Mouse (Mus musculus) lung, postnatal 0 days (tissue): ENCODE measurements around the gene Cd109. TPM values are rescaled to one million over a fixed set of nuclear protein-coding genes. Genes with fewer than 3 reads are reported as not detected.
A peak's percentile ranks its signal among the peaks of the same experiment; 100 is the strongest.

Source experiments
- ATAC-seq: fragments of 200-750 bp; cut with Nextera tagmentation; 2 replicates; pipeline ENCODE4 v1.8.0; 2017; ENCODE audit warnings: moderate library complexity
- DNase-seq: peaks from one replicate; pipeline ENCODE4 v3.0.0-alpha.2; 2016; ENCODE audit warnings: low spot score
- H3K27ac ChIP-seq: fragments of 300-500 bp; sonication (generic); 2 replicates; pipeline ENCODE4 v1.5.1; 2014; ENCODE audit warnings: antibody characterized with exemption, mild to moderate bottlenecking, low read length, mixed read lengths
- H3K27me3 ChIP-seq: fragments of 300-500 bp; sonication (generic); replicated peaks from 2 replicates; pipeline ENCODE4 v1.6.1; 2014; ENCODE audit warnings: low read length, mixed read lengths; ENCODE audit not compliant: insufficient read depth
- H3K36me3 ChIP-seq: fragments of 300-500 bp; sonication (generic); 2 replicates; pipeline ENCODE4 v1.6.1; 2014; ENCODE audit warnings: low read length, mixed read lengths; ENCODE audit not compliant: insufficient read depth
- H3K4me1 ChIP-seq: fragments of 300-500 bp; sonication (generic); 2 replicates; pipeline ENCODE4 v1.6.1; 2014; ENCODE audit warnings: antibody characterized with exemption, low read depth, low read length, mixed read lengths; ENCODE audit not compliant: insufficient read depth
- H3K4me2 ChIP-seq: fragments of 300-500 bp; sonication (generic); replicated peaks from 2 replicates; pipeline ENCODE4 v1.6.1; 2014; ENCODE audit warnings: low read depth, mild to moderate bottlenecking, low read length, moderate library complexity, mixed read lengths
- H3K4me3 ChIP-seq: fragments of 300-500 bp; sonication (generic); 2 replicates; pipeline ENCODE4 v1.5.1; 2014; ENCODE audit warnings: low read depth, low read length
- H3K9ac ChIP-seq: fragments of 300-500 bp; sonication (generic); replicated peaks from 2 replicates; pipeline ENCODE4 v1.6.1; 2014; ENCODE audit warnings: low read depth, mild to moderate bottlenecking
- H3K9me3 ChIP-seq: fragments of 300-500 bp; sonication (generic); 2 replicates; pipeline ENCODE4 v1.6.1; 2016; ENCODE audit warnings: low read length, mixed read lengths
- CTCF ChIP-seq: IDR thresholded peaks from 2 replicates; pipeline ENCODE4 v1.5.1; 2016; ENCODE audit warnings: antibody characterized with exemption, mild to moderate bottlenecking
- EP300 ChIP-seq: IDR thresholded peaks from 2 replicates; pipeline ENCODE4 v1.6.1; 2016; ENCODE audit warnings: antibody characterized with exemption, mild to moderate bottlenecking, control low read depth
- WGBS: fragments of 180-500 bp; shearing (Covaris S2); extraction: QIAGEN DNeasy Blood & Tissue Kit; methylation state at CpG from one replicate; pipeline ENCODE4 v1.1.7; 2014; 5-methylcytosine and 5-hydroxymethylcytosine counted together
- polyA plus RNA-seq: library from polyadenylated mRNA; unstranded; fragments of >200 nt; fragmentation: Nextera tagmentation; extraction: Ambion mirVana; gene quantifications from 2 replicates; pipeline ENCODE4 v1.2.1, GENCODE M21; 2015

The Cd109 gene
- polyA plus RNA-seq, 1 experiment from 2014 or later, result 2.7 TPM

DNA sequence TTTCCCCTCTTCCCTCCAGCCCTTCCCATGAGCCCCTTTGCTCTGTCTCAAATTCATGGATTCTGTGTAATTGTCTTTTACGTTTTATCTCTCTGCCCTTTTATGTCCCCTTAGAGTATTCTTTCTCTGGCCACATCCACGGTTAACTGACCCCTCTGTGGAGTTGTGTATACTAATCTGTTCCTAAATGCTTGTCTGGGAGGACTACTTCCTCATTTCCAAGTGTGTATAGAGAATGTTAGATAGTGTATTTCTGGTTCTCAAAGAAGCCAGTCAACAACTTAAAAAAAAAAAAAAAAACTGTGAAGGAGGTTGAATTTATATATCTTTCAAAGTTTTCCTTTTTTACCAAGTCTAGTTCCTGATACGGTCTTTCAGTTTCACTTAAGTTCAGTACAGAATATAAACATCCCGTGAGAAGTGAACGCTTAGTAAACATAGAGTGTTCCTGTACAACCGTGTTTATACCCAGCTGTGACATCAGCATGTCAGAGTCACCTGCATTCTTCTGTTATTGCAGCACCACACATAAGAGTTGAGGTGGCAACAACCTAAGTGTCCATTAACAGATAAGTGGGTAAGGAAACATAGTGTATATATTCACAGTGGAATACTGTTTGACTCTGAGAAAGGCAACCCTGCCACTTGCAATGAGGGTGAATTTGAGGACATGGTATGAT, 16.5 kb downstream of the Cd109 start:
- Histone ChIP-seq H3K36me3 (no peaks in the 10 kb centered on the region), H3K4me2 (no peak overlapping the region), H3K9ac (no peak overlapping the region), H3K9me3 (no peaks in the 10 kb centered on the region), H3K27me3 (no peaks in the 10 kb centered on the region), H3K27ac (no peak overlapping the region), H3K4me1 (no peaks in the 10 kb centered on the region), H3K4me3 (no peak overlapping the region)
- ATAC-seq (peak; percentile 85), DNase-seq (peak; percentile 48)
- TF ChIP-seq CTCF (no peak), EP300 (peak; percentile 84)
- WGBS, result 27% methylated on average over 6 of the region's 6 CpGs

GRCm38 (mm10) chr9:78633976-78634375, 18.6 kb downstream of the Cd109 start:
- Histone ChIP-seq H3K27me3 (no peaks in the 10 kb centered on the region), H3K36me3 (no peaks in the 10 kb centered on the region), H3K4me1 (no peaks in the 10 kb centered on the region), H3K4me3 (no peak overlapping the region), H3K27ac (no peak overlapping the region), H3K9ac (no peak overlapping the region), H3K4me2 (no peak overlapping the region), H3K9me3 (no peaks in the 10 kb centered on the region)
- no peak for DNase-seq
- TF ChIP-seq EP300 (no peak), CTCF (no peak)
- no peak for ATAC-seq
- 90% methylated on average over 3 of the region's 3 CpGs for WGBS

- H3K9me3 ChIP-seq, result no peaks in the 10 kb centered on the region
- H3K27me3 ChIP-seq, result no peaks in the 10 kb centered on the region
- no peak for DNase-seq
- H3K27ac ChIP-seq, result no peak overlapping the region
- no peak overlapping the region for H3K4me3 ChIP-seq
- ATAC-seq, result no peak
- H3K4me2 ChIP-seq, result no peak overlapping the region
- H3K9ac ChIP-seq, result no peak overlapping the region
- H3K36me3 ChIP-seq, result no peaks in the 10 kb centered on the region
- no peaks in the 10 kb centered on the region for H3K4me1 ChIP-seq
- 79% methylated on average over 4 of the region's 4 CpGs for WGBS
- no peak for TF ChIP-seq EP300
- TF ChIP-seq CTCF, result no peak
Measured at GRCm38 (mm10) chr9:78641386-78641785, 26.0 kb downstream of the Cd109 start.

DNA sequence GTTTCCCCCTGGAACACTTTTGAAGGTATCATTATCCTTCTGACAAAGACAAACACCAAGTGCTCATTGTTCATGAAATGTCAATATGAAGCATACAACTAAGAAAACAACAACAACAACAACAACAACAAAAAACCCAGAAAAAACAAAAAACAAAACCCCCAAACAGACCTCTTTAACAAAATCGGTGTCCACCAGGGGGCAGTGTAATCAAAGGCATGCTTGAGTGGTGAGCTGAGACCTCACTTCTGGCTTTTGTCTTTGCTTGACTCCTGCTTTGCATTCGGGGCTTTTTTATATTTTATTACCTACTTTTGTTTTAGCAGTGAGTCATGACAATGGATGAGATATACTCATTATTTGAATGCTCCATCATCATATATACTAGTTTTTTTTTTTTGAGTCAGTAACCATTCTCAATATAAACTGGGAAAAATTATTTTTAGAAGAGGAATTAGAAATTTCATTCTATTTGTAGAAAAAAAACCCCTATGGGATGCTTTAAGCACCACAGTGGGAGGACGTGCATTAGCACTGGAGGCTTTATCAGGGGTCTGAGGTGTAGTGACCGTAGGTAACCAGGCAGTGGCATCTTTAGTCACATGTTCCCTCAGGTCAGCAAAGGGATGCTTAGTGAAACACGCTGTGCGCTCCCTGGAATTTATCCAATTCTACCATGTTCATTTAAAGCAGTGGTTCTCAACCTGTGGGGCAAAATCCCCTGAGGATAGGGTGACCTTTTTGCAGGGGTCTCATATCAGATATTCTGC, 30.8 kb downstream of the Cd109 start:
- no peak for TF ChIP-seq EP300
- peak; percentile 77 for TF ChIP-seq CTCF
- Histone ChIP-seq H3K4me2 (no peak overlapping the region), H3K4me1 (no peaks in the 10 kb centered on the region), H3K36me3 (no peaks in the 10 kb centered on the region), H3K27ac (no peak overlapping the region), H3K27me3 (no peaks in the 10 kb centered on the region), H3K9me3 (no peaks in the 10 kb centered on the region), H3K4me3 (no peak overlapping the region), H3K9ac (no peak overlapping the region)
- DNase-seq (peak; percentile 51), ATAC-seq (no peak; the same call in 1 of the 2 replicates)
- 45% methylated on average over 6 of the region's 6 CpGs for WGBS

- no peaks in the 10 kb centered on the region for H3K27me3 ChIP-seq
- TF ChIP-seq EP300 (no peak), CTCF (no peak)
- no peak overlapping the region for H3K4me2 ChIP-seq
- no peaks in the 10 kb centered on the region for H3K9me3 ChIP-seq
- H3K27ac ChIP-seq, result no peak overlapping the region
- no peaks in the 10 kb centered on the region for H3K4me1 ChIP-seq
- H3K36me3 ChIP-seq, result no peaks in the 10 kb centered on the region
- H3K9ac ChIP-seq, result no peak overlapping the region
- 84% methylated on average over 8 of the region's 8 CpGs for WGBS
- no peak overlapping the region for H3K4me3 ChIP-seq
- ATAC-seq (no peak), DNase-seq (no peak)
Measured at GRCm38 (mm10) chr9:78648641-78649040, 33.3 kb downstream of the Cd109 start.

DNA sequence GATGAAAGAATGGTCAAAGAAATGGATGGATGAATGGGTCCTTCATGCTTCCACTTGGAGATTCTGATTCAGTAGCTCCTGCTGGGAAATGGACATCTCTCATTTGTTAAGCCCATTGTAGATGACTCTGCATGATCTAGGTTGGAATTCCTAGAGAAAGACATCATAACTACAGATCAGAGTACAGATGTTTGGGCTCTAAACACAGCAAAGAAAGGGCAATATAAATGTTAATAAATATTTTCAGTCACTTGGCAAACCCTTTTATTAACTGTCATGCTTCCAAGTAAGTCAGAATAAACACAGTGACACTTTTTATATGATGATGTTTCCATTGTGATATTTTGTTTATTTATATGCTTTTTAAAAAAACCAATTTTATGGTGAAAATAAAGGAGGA, 34.1 kb downstream of the Cd109 start:
- no peaks in the 10 kb centered on the region for H3K4me1 ChIP-seq
- no peaks in the 10 kb centered on the region for H3K27me3 ChIP-seq
- H3K27ac ChIP-seq, result no peak overlapping the region
- H3K9me3 ChIP-seq, result no peaks in the 10 kb centered on the region
- ATAC-seq (no peak), DNase-seq (peak; percentile 19)
- no peak for TF ChIP-seq CTCF
- H3K36me3 ChIP-seq, result no peaks in the 10 kb centered on the region
- no peak overlapping the region for H3K4me2 ChIP-seq
- H3K4me3 ChIP-seq, result no peak overlapping the region
- H3K9ac ChIP-seq, result no peak overlapping the region
